In genomic region chr10:69130613-69131012, GRCm38 (mm10) we compare ENCODE assay signal across 22 mouse cellular contexts. TPM values are rescaled to one million over a fixed set of nuclear protein-coding genes. Genes with fewer than 3 reads are reported as not detected.
DNase-seq lines count a peak whose midpoint lies in the region; ATAC-seq and TF ChIP-seq lines count a peak whose summit lies in the region.
"Had no signal": no experiment of that assay in that cellular context is flagged by ENCODE, and none has a peak within 500 bp of the region (broad histone marks: within the 10 kb centered on the region; RNA-seq: fewer than 3 reads in every experiment).

No protein-coding gene starts in this region.

- H3K27me3 ChIP-seq in forebrain, embryonic 14.5 days (replicated peaks; ENCODE audit: control insufficient read depth, insufficient read depth, low read length): no peaks in the 10 kb centered on the region
- no peaks in the 10 kb centered on the region for H3K27me3 ChIP-seq in forebrain, embryonic 10.5 days (ENCODE audit: poor library complexity, severe bottlenecking)
- H3K27me3 ChIP-seq in forebrain, postnatal 0 days (ENCODE audit: insufficient read depth, low read length): no peaks in the 10 kb centered on the region
- no peaks in the 10 kb centered on the region for H3K27me3 ChIP-seq in forebrain, embryonic 11.5 days (ENCODE audit: control insufficient read depth, insufficient read depth, low read length)
- H3K27me3 ChIP-seq: CH12.LX; embryonic facial prominence, embryonic 12.5 days had no signal

- no peak overlapping the region for H3K4me3 ChIP-seq in forebrain, embryonic 14.5 days (ENCODE audit: low read depth, low read length)
- H3K4me3 ChIP-seq in forebrain, embryonic 10.5 days: no peak overlapping the region
- H3K4me3 ChIP-seq in forebrain, postnatal 0 days (ENCODE audit: low read depth, low read length): no peak overlapping the region
- H3K4me3 ChIP-seq in forebrain, embryonic 11.5 days (ENCODE audit: low read depth, low read length): no peak overlapping the region
- H3K4me3 ChIP-seq: embryonic facial prominence, embryonic 10.5 days; embryonic facial prominence, embryonic 12.5 days had no signal

- no peak for ATAC-seq in forebrain, embryonic 14.5 days
- peak; percentile 73; the same call in 1 of the 2 replicates for ATAC-seq in forebrain, postnatal 0 days
- ATAC-seq in forebrain, embryonic 11.5 days (replicated peaks; ENCODE audit: low FRiP score): no peak
- ATAC-seq: CD4-positive, CD25-positive, alpha-beta regulatory T cell, adult 4 months had no signal

- H3K4me2 ChIP-seq in forebrain, embryonic 14.5 days (ENCODE audit: low read length): no peak overlapping the region
- no peak overlapping the region for H3K4me2 ChIP-seq in forebrain, postnatal 0 days (ENCODE audit: low read depth)
- H3K4me2 ChIP-seq in forebrain, embryonic 11.5 days (ENCODE audit: low read depth, low read length, severe bottlenecking): no peak overlapping the region
- H3K4me2 ChIP-seq: embryonic facial prominence, embryonic 12.5 days had no signal

- peak; percentile 1 for DNase-seq in embryo, embryonic 10 days (ENCODE audit: low spot score)
- DNase-seq in embryo, embryonic 10.5 days (ENCODE audit: low spot score): no peak
- peak; percentile 13 for DNase-seq in forebrain, embryonic 14.5 days (ENCODE audit: low spot score)
- no peak for DNase-seq in forebrain, embryonic 10.5 days (ENCODE audit: extremely low spot score, low spot score)
- no peak for DNase-seq in forebrain, postnatal 0 days
- DNase-seq in forebrain, embryonic 11.5 days (ENCODE audit: low spot score): no peak
- peak; percentile 45 for DNase-seq in Muller cell, postnatal 12 days (ENCODE audit: inconsistent ontology term)
- DNase-seq in left cerebral cortex, adult 8-10 months (ENCODE audit: low spot score in 2 of 2): no peak
- DNase-seq: adrenal gland, adult 2 months; adrenal gland, postnatal 10 days; adrenal gland, postnatal 25 days; B cell, adult 2 months; cerebellum, adult 11-12 months; cerebellum, adult 2 months; cerebellum, adult 9-10 months; cerebellum, postnatal 10 days; cerebellum, postnatal 25 days had no signal

- no peaks in the 10 kb centered on the region for H3K36me3 ChIP-seq in forebrain, embryonic 14.5 days (ENCODE audit: control insufficient read depth, insufficient read depth, low read length)
- H3K36me3 ChIP-seq in forebrain, embryonic 10.5 days (replicated peaks): no peaks in the 10 kb centered on the region
- H3K36me3 ChIP-seq in forebrain, postnatal 0 days (ENCODE audit: insufficient read depth): no peaks in the 10 kb centered on the region
- H3K36me3 ChIP-seq in forebrain, embryonic 11.5 days (ENCODE audit: control insufficient read depth, insufficient read depth, low read length): no peaks in the 10 kb centered on the region
- H3K36me3 ChIP-seq: embryonic facial prominence, embryonic 10.5 days; embryonic facial prominence, embryonic 12.5 days; G1E had no signal

- TF ChIP-seq CTCF in forebrain, postnatal 0 days (IDR thresholded peaks at IDR 0.05; ENCODE audit: low read depth): no peak

- no peaks in the 10 kb centered on the region for H3K4me1 ChIP-seq in forebrain, embryonic 14.5 days (ENCODE audit: control insufficient read depth, insufficient read depth, low read length)
- H3K4me1 ChIP-seq in forebrain, embryonic 10.5 days: peaks cover 4% of the 10 kb centered on the region; the same call in 1 of the 2 replicates
- no peaks in the 10 kb centered on the region for H3K4me1 ChIP-seq in forebrain, postnatal 0 days (ENCODE audit: insufficient read depth)
- no peaks in the 10 kb centered on the region for H3K4me1 ChIP-seq in forebrain, embryonic 11.5 days (replicated peaks; ENCODE audit: control insufficient read depth, insufficient read depth, low read length)
- H3K4me1 ChIP-seq: embryonic facial prominence, embryonic 10.5 days; embryonic facial prominence, embryonic 12.5 days had no signal

- H3K9ac ChIP-seq in forebrain, embryonic 14.5 days (ENCODE audit: low read length): no peak overlapping the region
- H3K9ac ChIP-seq in forebrain, postnatal 0 days: no peak overlapping the region
- no peak overlapping the region for H3K9ac ChIP-seq in forebrain, embryonic 11.5 days (ENCODE audit: low read length)
- H3K9ac ChIP-seq: embryonic facial prominence, embryonic 12.5 days had no signal

- no peak overlapping the region for H3K27ac ChIP-seq in forebrain, embryonic 14.5 days (ENCODE audit: low read depth, low read length)
- H3K27ac ChIP-seq in forebrain, embryonic 10.5 days: no peak overlapping the region
- H3K27ac ChIP-seq in forebrain, postnatal 0 days (ENCODE audit: low read depth, low read length): no peak overlapping the region
- no peak overlapping the region for H3K27ac ChIP-seq in forebrain, embryonic 11.5 days (ENCODE audit: low read depth, low read length)
- H3K27ac ChIP-seq: embryonic facial prominence, embryonic 10.5 days; embryonic facial prominence, embryonic 12.5 days had no signal

- WGBS in forebrain, embryonic 14.5 days: 32% methylated on average over 5 of the region's 5 CpGs
- WGBS in forebrain, embryonic 10.5 days: 83% methylated on average over 5 of the region's 5 CpGs
- WGBS in forebrain, postnatal 0 days: 29% methylated on average over 5 of the region's 5 CpGs
- 67% methylated on average over 5 of the region's 5 CpGs for WGBS in forebrain, embryonic 11.5 days

- no peaks in the 10 kb centered on the region for H3K9me3 ChIP-seq in forebrain, embryonic 14.5 days (replicated peaks; ENCODE audit: control insufficient read depth, low read length)
- H3K9me3 ChIP-seq in forebrain, embryonic 10.5 days: no peaks in the 10 kb centered on the region
- H3K9me3 ChIP-seq in forebrain, postnatal 0 days (ENCODE audit: low read length): no peaks in the 10 kb centered on the region
- no peaks in the 10 kb centered on the region for H3K9me3 ChIP-seq in forebrain, embryonic 11.5 days (ENCODE audit: control insufficient read depth, low read length)
- H3K9me3 ChIP-seq: embryonic facial prominence, embryonic 10.5 days; embryonic facial prominence, embryonic 12.5 days had no signal

RNA-seq across cellular contexts. Expression of gene Rhobtb1, which starts 20.6 kb away (rescaled TPM):
- polyA plus RNA-seq in forebrain, embryonic 14.5 days (2014; fragmentation: Nextera tagmentation; extraction: Ambion mirVana): 11.7 and 12.8 TPM in 2 replicates
- polyA plus RNA-seq in forebrain, embryonic 10.5 days (2016; fragmentation: Nextera tagmentation; extraction: Ambion mirVana): 13.0 and 14.0 TPM in 2 replicates
- 11.2 and 16.9 TPM in 2 replicates for total RNA-seq in forebrain, postnatal 0 days (2014; rRNA removed)
- polyA plus RNA-seq in forebrain, postnatal 0 days (2015; fragmentation: Nextera tagmentation; extraction: Ambion mirVana): 9.2 and 12.1 TPM in 2 replicates
- polyA plus RNA-seq in forebrain, embryonic 11.5 days (2014; fragmentation: Nextera tagmentation; extraction: Ambion mirVana): 13.8 and 15.6 TPM in 2 replicates
- 1 to 10 TPM; 5.7 to 9.0 (median 6.8) TPM for total RNA-seq in left cerebral cortex, adult 8-10 months (2022)
- polyA plus RNA-seq: CD4-positive, CD25-positive, alpha-beta regulatory T cell, adult 4 months; G1E had no signal

Comparison
In these comparisons a context has a peak if more than half of its experiments do, and no peak if none do; other contexts are left out.
1. DNase-seq: peak in embryo, embryonic 10 days (single experiment), forebrain, embryonic 14.5 days (single experiment) and Muller cell, postnatal 12 days (single experiment); none in embryo, embryonic 10.5 days (single experiment), forebrain, embryonic 10.5 days (single experiment), forebrain, postnatal 0 days (single experiment), forebrain, embryonic 11.5 days (single experiment) and left cerebral cortex, adult 8-10 months (0 of 2).